Mouse (Mus musculus) liver (tissue): ENCODE data around the gene Rhobtb3.
"Not testable (repeated sequence)": the region's sequence is repeated elsewhere in the genome, so short reads cannot be mapped to it uniquely, and the experiment has no call there.

Experiments used
- DNase-seq: peaks from one replicate; pipeline ENCODE4 v3.0.0-alpha.2; 2020; ENCODE audit warnings: mixed read lengths

The Rhobtb3 gene

GRCm38 (mm10) chr13:75927951-75928350 lies 15.8 kb downstream of the Rhobtb3 start:
- no peak for DNase-seq

GRCm38 (mm10) chr13:75914151-75914550 lies 29.6 kb downstream of the Rhobtb3 start:
- DNase-seq = no peak

GRCm38 (mm10) chr13:75908187-75908586 lies 35.5 kb downstream of the Rhobtb3 start:
- DNase-seq = no peak

DNA sequence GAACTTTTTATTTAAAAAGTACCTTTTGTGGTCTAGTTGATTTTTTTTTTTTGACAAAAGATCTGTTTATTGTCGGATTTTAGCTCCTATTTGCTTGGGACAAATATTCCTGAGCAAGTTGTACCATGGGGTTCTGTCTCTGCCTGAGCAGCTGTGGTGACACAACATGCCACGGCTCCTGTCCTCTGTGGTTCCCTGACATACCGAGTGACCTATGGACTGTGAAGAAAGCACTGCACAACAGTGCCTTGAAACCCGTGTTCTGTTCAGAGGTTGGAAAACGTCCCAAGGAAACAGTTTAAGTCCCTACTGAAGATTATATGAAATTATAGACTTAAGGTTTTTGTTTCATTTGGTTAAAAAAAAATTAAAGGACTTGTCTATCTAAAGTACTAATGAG lies 36.6 kb downstream of the Rhobtb3 start:
- peak; percentile 12 for DNase-seq

DNA sequence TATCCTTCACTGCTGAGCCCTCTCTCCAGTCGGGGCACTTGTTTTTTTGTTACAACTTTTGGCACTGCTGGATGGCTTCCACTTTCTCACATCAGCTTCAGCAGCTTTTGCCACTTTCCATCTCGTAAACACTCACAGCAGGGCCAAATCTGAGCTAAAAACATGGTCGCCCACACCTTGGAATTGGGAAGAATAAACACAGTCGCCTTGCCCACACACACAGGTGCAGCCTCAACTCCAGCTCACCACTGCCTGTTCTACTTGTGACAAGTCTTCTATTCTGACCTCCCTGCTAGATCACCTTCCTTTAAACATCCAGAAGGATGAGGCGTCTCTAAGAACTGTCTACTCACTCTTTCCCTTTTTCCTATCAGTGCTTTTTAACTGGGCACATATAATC lies 39.1 kb downstream of the Rhobtb3 start:
- DNase-seq = no peak

- DNase-seq = not testable (repeated sequence)
Observed at GRCm38 (mm10) chr13:75900928-75901327, 42.8 kb downstream of the Rhobtb3 start.

DNA sequence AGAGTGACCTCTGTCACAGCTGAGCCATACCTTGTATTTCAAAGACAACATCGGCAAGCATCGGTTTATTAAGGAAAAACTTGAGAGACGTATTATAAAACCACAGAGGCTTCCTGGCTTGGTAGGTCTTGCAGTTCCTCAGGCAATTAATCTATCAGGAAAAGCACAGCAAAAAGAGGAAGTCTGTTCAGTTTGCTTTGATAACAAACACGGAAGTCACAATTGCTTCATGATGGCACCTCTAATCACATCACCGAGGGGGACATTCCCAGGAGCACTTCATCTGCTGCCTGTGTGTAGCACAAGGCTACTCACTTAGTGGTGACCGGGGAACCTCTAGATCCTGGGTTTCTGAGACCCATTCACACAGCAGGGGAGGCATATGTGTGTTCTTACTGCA lies 50.8 kb downstream of the Rhobtb3 start:
- no peak for DNase-seq

- DNase-seq = no peak
Observed at GRCm38 (mm10) chr13:75892291-75892690, 51.4 kb downstream of the Rhobtb3 start.

DNA sequence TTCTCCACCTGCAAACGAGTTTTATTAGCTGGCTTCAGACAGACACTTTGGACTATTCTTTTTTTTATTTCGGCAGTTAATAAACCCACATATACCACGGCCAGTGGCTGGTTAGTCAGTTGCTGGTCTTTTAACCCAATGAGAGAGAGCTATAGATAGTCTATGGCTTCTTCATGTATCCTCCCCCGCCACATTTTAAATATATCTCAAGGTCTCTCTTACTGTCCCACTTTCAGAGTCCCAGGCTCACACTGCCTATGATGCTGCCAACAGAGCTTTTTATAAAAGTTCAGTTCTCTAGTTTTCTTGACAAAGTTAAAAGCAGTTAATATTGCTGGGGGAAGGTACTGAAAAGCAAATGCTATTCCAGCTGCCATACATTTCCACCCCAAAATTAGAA lies 51.9 kb downstream of the Rhobtb3 start:
- DNase-seq = no peak

GRCm38 (mm10) chr13:75883792-75884191 lies 59.9 kb downstream of the Rhobtb3 start:
- no peak for DNase-seq

DNA sequence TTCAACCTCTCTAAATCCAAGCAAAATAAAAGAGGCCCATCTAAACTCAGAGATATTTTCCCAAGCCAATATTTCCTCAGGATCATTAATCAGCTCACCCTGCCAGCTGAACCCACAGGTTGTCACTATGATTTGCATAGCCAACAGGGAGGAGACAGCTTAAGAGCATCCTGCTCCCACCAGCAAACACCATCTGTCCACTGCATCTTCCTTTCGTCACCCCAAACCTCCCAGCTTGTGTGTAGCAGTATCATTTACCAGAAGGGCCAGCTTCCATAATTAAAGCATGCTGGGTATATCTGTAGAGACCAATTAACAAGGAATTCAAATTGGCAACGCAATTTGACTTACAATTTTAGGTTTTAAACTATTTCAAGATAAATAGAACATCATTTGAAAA lies 63.2 kb downstream of the Rhobtb3 start:
- no peak for DNase-seq

- DNase-seq = no peak
Observed at GRCm38 (mm10) chr13:75879756-75880155, 64.0 kb downstream of the Rhobtb3 start.

GRCm38 (mm10) chr13:75877907-75878306 lies 65.8 kb downstream of the Rhobtb3 start:
- DNase-seq = no peak

DNA sequence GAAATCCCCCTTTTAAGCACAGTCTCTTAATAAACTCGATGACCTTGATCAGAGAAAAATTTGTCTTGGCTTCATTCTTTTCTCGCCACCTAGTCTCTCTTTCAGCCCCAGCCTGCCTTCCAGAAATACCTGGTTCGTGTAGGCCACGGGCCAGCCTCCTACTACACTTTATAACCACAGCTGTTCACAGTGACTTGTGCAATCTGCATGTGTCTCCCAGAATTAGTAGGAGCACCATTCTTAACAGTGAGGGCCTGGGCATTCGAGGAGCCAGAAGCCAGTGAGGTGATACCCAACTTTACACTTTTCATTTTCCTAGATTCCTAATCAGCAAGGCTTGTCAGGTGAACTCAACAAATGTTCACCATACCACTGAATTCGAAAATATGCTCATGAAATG lies 67.1 kb downstream of the Rhobtb3 start:
- DNase-seq = no peak

DNA sequence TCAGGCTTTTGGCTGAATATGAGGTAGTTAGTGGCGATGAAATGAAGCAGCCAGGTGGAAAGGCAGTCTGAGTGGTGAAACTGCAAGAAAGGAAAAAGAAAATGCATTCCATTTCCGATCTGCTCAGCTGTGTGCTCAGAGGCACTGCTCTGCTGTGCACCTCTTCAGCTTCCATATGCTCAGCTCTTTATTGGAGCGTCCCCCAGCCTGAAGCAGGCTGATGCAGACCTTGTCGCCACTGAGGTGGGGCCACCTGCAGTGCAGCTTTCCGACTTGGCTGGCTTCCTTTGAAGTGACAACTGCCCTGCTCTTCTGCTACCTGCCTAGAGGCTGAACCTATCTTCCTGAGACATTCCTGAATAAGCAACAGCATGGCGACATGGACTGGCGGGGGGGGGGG lies 67.5 kb downstream of the Rhobtb3 start:
- not testable (repeated sequence) for DNase-seq

- no peak for DNase-seq
Observed at GRCm38 (mm10) chr13:75874608-75875376, 68.9 kb downstream of the Rhobtb3 start.

DNA sequence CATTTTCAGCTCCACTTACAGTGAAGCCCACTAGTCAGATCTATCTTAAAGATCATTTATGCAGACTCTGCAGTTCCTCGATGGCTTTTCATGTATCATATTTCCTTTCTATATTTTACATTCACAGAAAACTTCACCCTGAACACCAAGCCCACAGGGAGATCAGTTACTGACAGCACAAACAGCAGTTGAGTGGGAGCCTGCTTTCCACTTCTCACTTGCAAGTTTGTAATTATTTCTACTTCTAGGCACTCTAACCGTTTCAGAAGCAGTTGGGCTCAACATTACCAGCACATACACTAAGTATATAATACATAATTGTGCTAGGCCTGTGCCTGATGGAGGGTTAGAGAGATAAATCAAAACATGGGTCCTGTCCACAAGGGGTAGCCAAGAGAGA lies 75.8 kb downstream of the Rhobtb3 start:
- DNase-seq = no peak

DNA sequence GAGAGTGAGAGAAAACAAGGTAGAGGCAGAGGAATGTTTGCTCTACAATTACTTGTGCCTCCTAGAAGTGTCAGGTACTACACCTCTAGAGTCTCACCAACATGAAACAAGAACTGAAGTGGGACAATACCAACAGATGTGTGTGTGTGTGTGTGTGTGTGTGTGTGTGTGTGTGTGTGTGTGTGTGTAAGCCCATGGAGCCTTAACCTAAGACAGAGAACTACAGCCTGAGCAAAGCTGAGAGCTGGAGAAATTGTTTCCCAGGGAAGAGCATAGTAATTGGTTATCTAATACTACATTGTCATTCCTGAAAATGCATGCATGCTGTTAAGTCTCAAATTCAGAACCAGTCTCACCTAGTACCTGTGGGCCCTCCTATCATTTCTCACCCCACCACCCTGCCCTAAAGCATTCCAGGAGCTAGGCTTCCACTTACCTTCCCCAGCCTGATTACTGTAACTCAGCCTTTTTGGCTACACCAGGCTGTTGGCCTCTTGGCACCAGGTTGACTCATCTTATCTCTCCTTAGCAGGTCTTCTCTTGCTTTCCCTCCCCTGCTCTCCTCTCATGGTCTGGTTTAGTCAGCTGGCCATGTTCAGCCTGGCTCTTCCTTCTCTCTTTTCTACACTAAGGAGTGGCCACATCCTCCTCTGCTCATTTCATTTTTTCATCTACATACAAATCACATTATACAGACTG lies 78.1 kb downstream of the Rhobtb3 start:
- peak; percentile 69 for DNase-seq

DNA sequence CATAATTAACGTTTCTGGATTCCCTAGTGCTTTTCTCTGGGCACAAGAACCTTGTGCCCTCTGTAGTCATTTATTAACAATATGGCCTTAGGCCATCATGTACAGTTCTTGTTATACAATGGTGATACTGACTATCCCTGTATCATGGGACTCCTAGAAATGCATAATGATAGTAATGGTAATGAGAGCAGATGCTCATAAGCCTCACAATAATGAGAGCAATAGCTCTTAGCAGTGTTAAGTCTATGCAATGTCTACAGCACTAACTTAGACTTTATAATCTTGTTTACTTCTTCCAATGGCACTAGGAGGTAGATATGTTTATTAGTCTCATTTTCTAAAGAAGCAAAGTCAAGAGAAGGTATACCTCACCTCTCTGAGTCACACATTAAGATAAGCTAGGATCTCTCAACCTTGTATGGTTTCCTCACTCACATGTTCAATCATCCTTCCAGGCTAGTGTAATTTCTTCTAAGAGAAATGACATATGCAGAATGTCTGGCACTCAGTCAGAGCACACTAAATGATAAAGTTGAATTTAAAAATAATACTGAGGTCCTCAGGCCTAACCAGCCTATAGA lies 84.4 kb downstream of the Rhobtb3 start:
- no peak for DNase-seq

DNA sequence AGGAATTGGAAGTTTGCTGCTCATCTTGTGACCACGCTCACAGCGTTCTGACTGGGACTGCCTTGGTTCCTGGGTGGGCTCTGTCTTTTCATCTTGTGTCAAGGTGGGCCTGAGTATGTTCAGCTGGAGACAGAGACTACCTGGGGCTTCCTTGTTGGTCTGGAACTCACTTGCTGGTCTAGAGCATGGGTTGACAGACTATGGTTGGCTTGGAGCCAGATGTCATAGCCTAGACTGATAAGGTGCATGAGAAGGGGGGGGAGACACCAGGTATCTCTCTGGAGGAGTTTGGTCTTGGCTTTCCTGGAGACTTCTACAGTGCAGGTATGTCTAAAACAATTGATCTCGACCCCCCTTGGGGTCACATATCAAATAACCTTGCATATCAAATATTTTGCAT lies 90.6 kb downstream of the Rhobtb3 start:
- DNase-seq = no peak

- no peak for DNase-seq
Observed at GRCm38 (mm10) chr13:75852027-75852426, 91.7 kb downstream of the Rhobtb3 start.

DNA sequence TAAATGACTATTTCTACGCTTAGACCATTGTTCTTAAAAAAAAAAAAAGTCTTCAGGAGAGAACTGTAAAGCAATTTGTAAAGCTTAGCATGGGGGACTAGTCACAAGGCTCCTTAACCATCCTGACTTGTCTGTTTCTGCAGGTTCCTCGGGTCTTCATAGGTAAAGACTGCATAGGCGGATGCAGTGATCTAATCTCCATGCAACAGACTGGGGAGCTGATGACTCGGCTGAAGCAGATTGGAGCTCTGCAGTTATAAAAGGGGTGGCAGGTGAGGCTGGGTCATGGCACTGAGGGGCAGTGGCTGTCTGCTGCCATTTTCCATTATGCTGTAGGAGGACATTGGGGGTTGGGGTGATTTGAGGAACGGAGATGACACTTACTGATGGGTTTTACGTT lies 96.7 kb downstream of the Rhobtb3 start:
- DNase-seq = no peak

DNA sequence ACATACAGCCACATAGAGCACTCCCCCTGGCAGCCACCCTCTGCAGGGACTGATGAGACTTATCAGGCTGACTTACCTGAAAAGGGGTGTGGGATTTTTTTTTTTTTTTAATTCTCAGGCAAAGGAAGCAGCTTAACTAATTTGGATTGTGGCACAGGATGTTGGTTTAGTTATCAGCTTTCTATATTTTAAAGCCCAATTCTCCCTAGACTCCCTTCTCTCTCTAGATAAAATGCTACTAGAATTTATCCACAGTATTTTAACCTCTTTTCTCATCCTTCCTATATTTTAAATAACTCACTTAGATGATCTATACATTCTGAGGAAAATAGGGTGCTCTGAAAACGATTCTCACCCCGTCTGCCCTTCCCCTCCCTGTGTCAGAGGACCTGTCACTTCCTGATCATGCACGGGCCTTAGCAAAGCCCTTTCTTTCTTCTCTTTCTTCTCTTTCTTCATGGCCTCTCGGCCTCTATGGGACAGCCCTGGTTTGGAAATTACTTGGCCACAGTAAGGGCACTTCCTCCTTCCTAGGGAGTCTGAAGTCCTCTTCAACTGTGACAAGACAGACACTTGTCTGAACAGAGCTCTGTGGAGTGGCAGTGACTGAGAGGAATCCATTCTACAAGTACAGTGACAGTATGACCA lies 98.1 kb downstream of the Rhobtb3 start:
- DNase-seq = no peak
